Mouse (Mus musculus) layer of hippocampus, postnatal 14 days (tissue): ENCODE data around the gene Ndufb8. TPM values are rescaled to one million over a fixed set of nuclear protein-coding genes. Genes with fewer than 3 reads are reported as not detected.
A peak's percentile ranks its signal among the peaks of the same experiment; 100 is the strongest.

Experiments
- DNase-seq, 2 experiments: peaks; one replicate each; pipeline ENCODE4 v3.0.0; 2021 to 2022; ENCODE audit warnings: low spot score in 2 of 2, mixed read lengths in 1 of 2
- long read RNA-seq, 2 experiments: library from polyadenylated mRNA; stranded (forward); transcript quantifications; one replicate each; pipeline ENCODE4 v2.0.0; 2021
- total RNA-seq, 2 experiments: library from RNA; stranded (reverse); gene quantifications; 2 replicates each; pipeline ENCODE4 v1.2.3; 2021

Gene Ndufb8
- 100 to 1,000 TPM; 428 to 432 TPM for total RNA-seq
- long read RNA-seq, experiment 1, transcript Ndufb8-201 (5 exons, 680 nt) = major isoform, 136 of 151 reads
- long read RNA-seq, experiment 1, partial matches to known transcripts = 9 of 151 reads
- long read RNA-seq, experiment 1, other reads (novel, unspliced or antisense) = 1 of 151 reads
- long read RNA-seq, experiment 2, transcript Ndufb8-201 (5 exons, 680 nt) = major isoform, 405 of 448 reads
- long read RNA-seq, experiment 2, transcript Ndufb8-202 (2 exons, 341 nt) = minor isoform, 6 of 448 reads
- long read RNA-seq, experiment 2, partial matches to known transcripts = 24 of 448 reads
- long read RNA-seq, experiment 2, other reads (novel, unspliced or antisense) = 8 of 448 reads

- DNase-seq = peak; percentile 92 to 95
These were observed at the start of gene Ndufb8 for GRCm38 (mm10) chr19:44554861-44555590. TSS of gene Ndufb8 (minus strand) at chr19:44555440.

GRCm38 (mm10) chr19:44594180-44594579 lies 38.9 kb upstream of the Ndufb8 start:
- DNase-seq = no peak

GRCm38 (mm10) chr19:44591638-44592037 lies 36.4 kb upstream of the Ndufb8 start:
- no peak for DNase-seq

DNA sequence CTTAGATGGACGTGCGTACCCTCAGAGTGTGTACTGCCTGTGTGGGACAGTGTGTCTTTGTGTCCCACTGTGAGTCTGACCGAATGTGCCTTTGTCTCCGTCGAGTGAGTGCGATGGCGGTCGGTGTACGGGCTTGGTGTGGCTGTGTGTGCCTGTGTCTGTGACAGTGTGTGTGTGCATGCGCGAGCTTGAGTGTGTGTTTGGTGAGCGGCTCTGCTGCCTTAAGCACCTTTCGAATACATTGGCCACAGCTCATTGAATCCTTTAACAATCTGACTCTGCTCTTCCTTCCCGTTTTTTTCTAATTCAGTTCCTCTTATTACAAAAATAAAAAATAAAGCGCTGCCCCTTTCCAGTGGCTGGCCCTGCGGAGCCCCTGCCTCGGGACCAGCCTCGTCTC lies 35.8 kb upstream of the Ndufb8 start:
- no peak for DNase-seq

DNA sequence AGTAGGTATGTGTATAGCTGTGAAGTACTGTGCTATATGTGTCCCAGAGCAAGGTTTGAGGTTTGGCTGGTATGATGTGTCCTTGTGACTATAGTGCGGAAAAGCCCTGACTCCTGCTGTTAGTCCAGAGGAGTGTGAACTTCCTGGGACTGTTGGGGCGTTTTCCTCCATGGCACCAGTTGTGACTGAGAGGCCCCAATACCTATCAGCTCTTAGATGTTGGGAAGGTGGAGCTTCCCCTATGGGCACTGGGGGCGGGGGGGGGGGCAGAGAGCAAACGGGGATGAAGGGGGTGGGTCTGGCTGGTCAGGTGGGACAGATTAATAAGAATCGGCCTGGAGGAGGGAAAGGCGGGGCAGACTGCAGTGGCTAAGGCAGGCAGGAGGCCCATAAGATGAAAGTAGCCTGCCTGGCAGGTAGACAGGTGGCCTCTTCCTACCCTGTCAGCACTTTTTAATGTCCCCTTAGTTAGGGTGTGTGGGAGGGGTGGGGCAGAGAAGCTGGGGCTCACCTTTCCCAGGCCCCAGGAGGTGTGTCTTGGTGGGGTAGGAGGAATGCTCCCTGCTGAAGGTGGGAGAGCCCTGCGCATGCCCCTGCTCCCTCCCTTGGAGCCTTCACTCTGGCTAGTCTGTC lies 34.5 kb upstream of the Ndufb8 start:
- no peak for DNase-seq

GRCm38 (mm10) chr19:44588036-44588435 lies 32.8 kb upstream of the Ndufb8 start:
- no peak for DNase-seq

DNA sequence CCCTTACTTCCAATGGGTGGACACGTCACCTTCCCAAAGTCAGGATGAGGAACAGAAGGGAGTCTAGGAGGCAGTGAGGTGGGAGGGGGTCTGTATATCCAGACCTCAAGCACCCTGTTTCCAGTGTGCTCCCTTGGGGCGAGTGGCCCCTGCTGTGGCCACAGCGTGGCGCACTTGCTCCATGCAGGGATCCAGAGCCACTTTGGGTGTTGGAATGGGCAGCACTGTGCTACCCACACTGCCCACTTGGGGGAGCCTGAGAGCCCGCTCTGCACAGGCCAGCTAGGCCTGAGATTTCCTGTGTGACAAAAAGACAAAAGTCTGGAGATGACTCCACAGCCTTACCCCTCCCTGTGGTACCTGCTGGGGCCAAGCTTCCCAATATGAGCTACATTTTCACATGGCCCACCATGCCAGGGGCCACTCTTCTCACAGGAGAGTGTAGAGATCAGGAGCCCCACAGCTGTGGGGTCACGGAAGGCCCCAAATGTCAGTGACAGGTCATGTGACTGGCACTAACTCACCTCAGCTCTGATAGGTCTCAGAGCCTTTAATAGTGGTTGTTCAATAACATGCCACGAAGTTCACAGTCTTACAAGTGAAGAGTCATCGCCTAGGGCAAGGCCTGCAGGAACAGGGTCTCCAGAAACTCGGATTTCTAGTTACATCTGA lies 27.5 kb upstream of the Ndufb8 start:
- DNase-seq = peak; percentile 93 to 95

DNA sequence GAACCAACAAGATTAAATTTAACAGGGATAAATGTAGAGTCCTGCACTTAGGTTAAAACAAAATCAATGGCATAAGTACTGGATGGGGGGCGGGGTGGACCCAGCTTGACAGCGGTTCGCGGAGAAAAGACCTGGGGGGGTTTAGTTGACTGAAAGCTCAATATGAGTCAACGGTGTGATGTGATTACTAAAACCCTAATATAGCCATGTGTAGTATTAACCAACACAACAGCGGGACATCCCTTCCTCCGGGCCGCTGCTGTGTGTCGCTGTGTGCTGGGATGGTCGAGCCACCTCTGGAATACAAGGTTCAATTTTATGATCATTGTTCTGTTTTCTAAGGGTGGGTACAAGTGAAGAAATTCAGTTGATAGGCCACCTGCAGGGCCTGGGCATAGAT lies 26.9 kb upstream of the Ndufb8 start:
- DNase-seq = no peak

- no peak for DNase-seq
These were observed 22.8 kb upstream of the Ndufb8 start for GRCm38 (mm10) chr19:44578038-44578437.

- no peak for DNase-seq
These were observed 21.0 kb upstream of the Ndufb8 start for GRCm38 (mm10) chr19:44576275-44576674.

GRCm38 (mm10) chr19:44567763-44568162 lies 12.5 kb upstream of the Ndufb8 start:
- DNase-seq = no peak

- DNase-seq = no peak
These were observed 8.8 kb upstream of the Ndufb8 start for GRCm38 (mm10) chr19:44564006-44564405.

GRCm38 (mm10) chr19:44562652-44563206 lies 7.5 kb upstream of the Ndufb8 start, which contains the start of gene Hif1an:
TSS of gene Hif1an (plus strand) at chr19:44562850.
- DNase-seq = peak; percentile 91 to 96

DNA sequence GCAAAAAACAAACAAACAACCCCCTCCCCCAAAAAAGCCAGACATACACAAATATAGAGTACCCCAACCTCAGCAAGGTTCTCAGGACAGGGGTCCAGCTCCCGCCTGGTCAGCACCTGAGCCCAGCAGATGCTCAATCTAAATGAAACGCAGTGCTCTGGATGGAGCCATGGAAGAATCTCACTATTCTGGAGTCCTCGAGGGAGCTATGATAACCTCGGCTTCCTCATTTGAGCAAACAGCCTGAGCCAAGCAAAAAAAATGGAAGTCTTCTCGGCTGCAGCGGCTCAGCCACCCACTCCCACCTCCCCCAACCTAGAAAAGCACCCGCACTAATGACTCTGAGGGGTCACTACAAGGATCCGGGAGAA lies 765 bp downstream of the Ndufb8 start:
- DNase-seq = no peak

DNA sequence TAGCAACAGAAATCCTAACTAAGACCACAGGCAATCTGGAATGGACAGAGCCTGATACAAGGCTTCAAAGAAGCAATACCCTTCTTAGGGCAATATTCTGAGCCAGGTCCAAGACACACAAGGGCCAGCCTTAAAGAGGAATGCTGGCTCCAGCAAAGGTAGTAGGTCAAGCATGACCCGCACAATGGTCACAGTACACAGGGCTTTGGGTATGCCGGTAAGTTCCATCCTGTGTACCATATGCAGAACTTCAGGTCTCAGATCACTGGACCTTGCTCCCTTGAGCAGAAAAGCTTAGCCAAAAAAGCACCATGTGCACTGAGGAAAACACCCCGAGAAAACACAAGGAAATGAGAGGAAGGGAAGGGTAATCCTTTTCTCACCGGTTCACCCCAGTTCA lies 2.0 kb downstream of the Ndufb8 start:
- no peak for DNase-seq

DNA sequence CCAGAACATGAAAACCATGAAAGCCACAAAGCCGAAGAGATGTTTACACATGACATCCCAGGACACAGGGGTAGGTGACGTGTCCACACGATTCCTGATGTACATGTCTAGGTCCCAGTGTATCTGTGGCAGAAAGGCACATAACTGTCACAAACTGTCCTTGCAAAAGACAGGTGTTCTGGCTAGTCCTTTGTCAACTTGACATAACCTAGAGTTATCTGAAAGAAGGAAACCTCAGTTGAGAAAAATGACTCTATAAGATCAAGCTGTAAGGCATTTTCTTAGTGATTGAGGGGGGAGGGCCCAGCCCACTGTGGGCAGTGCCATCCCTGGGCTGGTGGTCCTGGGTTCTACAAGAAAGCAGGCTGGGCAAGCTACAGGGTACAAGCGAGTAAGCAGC lies 2.5 kb downstream of the Ndufb8 start, which contains the start of gene Gm20538:
TSS of gene Gm20538 (minus strand) at position 101 of the 400 bp plus-strand sequence.
- DNase-seq = no peak

- no peak for DNase-seq
These were observed 9.8 kb downstream of the Ndufb8 start, which contains the start of gene Sec31b for GRCm38 (mm10) chr19:44545321-44546041. TSS of gene Sec31b (minus strand) at chr19:44545864.

DNA sequence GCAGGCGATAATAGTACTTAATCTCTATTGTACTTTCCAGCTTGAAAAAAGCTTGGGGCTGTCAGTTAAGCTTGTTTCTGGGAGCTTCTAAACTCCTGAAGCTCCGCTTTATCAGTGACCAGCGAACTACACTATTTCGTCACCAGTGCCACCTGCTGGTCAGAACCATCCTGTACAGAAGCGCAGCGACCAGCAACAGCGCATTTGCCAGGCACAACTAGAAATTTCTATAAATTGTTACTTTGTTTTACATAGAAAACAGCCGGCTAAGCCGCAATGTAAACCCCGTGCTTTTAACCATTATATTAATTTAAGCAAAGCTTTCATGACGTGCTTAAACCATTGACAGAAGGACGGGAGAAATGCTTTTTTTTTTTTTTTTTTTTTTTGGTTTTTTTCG lies 10.5 kb downstream of the Ndufb8 start:
- peak; percentile 59 to 65 for DNase-seq

- DNase-seq = no peak
These were observed 10.9 kb downstream of the Ndufb8 start for GRCm38 (mm10) chr19:44544372-44544771.

- no peak for DNase-seq
These were observed 12.5 kb downstream of the Ndufb8 start for GRCm38 (mm10) chr19:44542694-44543178.
